Mouse (Mus musculus): ENCODE measurements at regions not wholly inside any gene's neighbourhood (a gene's known extent, or its start where the extent isn't known, plus 50 kb on each side); places are given as distances from the start of the nearest gene placed in this dataset.

DNA sequence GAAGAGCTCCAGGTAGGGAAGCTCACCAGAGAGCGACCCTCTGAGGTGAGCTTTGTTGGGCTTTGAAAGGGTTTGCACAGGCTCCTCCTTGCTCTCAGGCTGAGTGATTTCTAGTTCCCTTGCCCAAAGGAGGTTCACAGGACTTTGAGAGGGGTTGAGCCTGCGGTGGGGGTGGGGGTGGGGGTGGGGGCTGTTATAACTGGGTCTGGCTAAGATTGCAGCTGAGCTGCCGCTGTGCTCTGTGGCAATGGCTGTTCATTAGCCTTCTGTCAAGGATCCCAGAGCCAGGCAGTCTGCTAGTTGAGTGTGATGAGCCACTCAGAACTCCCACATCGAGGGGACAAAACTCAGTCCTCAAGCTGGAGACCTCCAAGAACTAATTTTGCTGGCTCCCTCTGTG is 59.5 kb upstream of the Hhip start:
- DNase-seq (ENCODE audit: extremely low spot score in 1 of 2, low spot score in 1 of 2), result no peak
